In the genomic region with DNA sequence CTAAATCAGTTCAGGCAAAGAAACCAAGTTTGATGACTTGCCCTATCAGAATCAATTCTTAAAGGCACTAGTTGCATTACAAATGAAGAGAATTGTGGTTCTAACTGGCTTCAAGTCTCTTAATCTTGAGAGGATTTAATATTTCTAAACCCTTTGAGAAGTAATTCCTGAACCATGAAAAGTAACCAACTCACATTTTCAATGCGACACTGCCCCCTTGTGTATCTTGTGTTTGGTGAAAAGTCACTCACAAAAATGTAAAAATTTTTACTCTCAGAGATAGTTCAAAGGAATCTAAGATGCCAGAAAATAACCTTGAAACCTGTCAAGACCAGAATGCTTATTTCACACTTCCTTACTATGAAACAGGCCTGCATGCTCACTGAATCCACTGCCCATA, we compare ENCODE assay signal across 9 mouse cellular contexts. TPM values are rescaled to one million over a fixed set of nuclear protein-coding genes. Genes with fewer than 3 reads are reported as not detected.
A peak's percentile ranks its signal among the peaks of the same experiment; 100 is the strongest.
DNase-seq lines count a peak whose midpoint lies in the region; ATAC-seq and TF ChIP-seq lines count a peak whose summit lies in the region.
"Had no signal": no experiment of that assay in that cellular context is flagged by ENCODE, and none has a peak within 500 bp of the region (broad histone marks: within the 10 kb centered on the region; RNA-seq: fewer than 3 reads in every experiment).

No protein-coding gene starts in this region.

- no peaks in the 10 kb centered on the region for H3K36me3 ChIP-seq in midbrain, postnatal 0 days (ENCODE audit: insufficient read depth, low read length)
- H3K36me3 ChIP-seq: embryonic facial prominence, embryonic 13.5 days had no signal

- H3K27me3 ChIP-seq in midbrain, postnatal 0 days (ENCODE audit: insufficient read depth, low read length), result no peaks in the 10 kb centered on the region
- H3K27me3 ChIP-seq: embryonic facial prominence, embryonic 13.5 days had no signal

- no peaks in the 10 kb centered on the region for H3K9me3 ChIP-seq in midbrain, postnatal 0 days (ENCODE audit: low read length)
- H3K9me3 ChIP-seq: embryonic facial prominence, embryonic 13.5 days had no signal

- H3K27ac ChIP-seq in midbrain, postnatal 0 days (ENCODE audit: low read depth, low read length), result no peak overlapping the region
- H3K27ac ChIP-seq: embryonic facial prominence, embryonic 13.5 days had no signal

- 76% methylated on average over 1 of the region's 1 CpGs for WGBS in midbrain, postnatal 0 days

- H3K4me2 ChIP-seq in midbrain, postnatal 0 days (ENCODE audit: low read depth, low read length, poor library complexity, severe bottlenecking), result no peak overlapping the region
- H3K4me2 ChIP-seq: embryonic facial prominence, embryonic 13.5 days had no signal

- no peak for ATAC-seq in midbrain, postnatal 0 days (ENCODE audit: low FRiP score)
- no peak for ATAC-seq in megakaryocyte progenitor cell, adult 5-6 weeks (replicated peaks; ENCODE audit: poor library complexity)

- H3K4me1 ChIP-seq in midbrain, postnatal 0 days (ENCODE audit: insufficient read depth, low read length), result no peaks in the 10 kb centered on the region

- H3K9ac ChIP-seq in midbrain, postnatal 0 days (replicated peaks; ENCODE audit: low read length, poor library complexity, severe bottlenecking), result no peak overlapping the region
- H3K9ac ChIP-seq: embryonic facial prominence, embryonic 13.5 days had no signal

- DNase-seq in adrenal gland, adult 18-20 months (ENCODE audit: low spot score in 2 of 2), result peak; percentile 8 to 21
- no peak for DNase-seq in adrenal gland, postnatal 4 days (ENCODE audit: low spot score in 2 of 2)
- peak; percentile 58 for DNase-seq in kidney, adult 9 months
- DNase-seq in kidney, adult 11 months, result no peak
- peak; percentile 58 for DNase-seq in adrenal gland, postnatal 14 days
- peak; percentile 71 for DNase-seq in kidney, postnatal 10 days
- DNase-seq in midbrain, postnatal 0 days (ENCODE audit: low spot score), result peak; percentile 81

- TF ChIP-seq CTCF in midbrain, postnatal 0 days (IDR thresholded peaks at IDR 0.05), result peak; percentile 79

- no peak overlapping the region for H3K4me3 ChIP-seq in midbrain, postnatal 0 days (ENCODE audit: low read depth, low read length)
- H3K4me3 ChIP-seq: embryonic facial prominence, embryonic 13.5 days had no signal

RNA-seq across cellular contexts. Expression of gene Plch1, which starts 31.0 kb away (rescaled TPM):
- total RNA-seq in adrenal gland, adult 18-20 months (2021), result under 1 TPM in 1 of 2 experiments, not detected in 1; 0.06 TPM
- 1 to 10 TPM in 1 of 2 experiments, under 1 TPM in 1; 0.87 to 4.9 TPM for total RNA-seq in adrenal gland, postnatal 4 days (2021)
- total RNA-seq in adrenal gland, postnatal 14 days (2021), result 0.11 and 0.15 TPM in 2 replicates
- total RNA-seq in midbrain, postnatal 0 days (2014; rRNA removed), result 19.2 and 23.5 TPM in 2 replicates
- polyA plus RNA-seq in midbrain, postnatal 0 days (2015; fragmentation: Nextera tagmentation; extraction: Ambion mirVana), result 5.4 and 5.6 TPM in 2 replicates
- total RNA-seq in megakaryocyte progenitor cell, adult 5-6 weeks (2015), result 0.44 TPM in 1 of 2 replicates, not detected in the other
- 0.34 TPM in 1 of 2 replicates, not detected in the other for total RNA-seq in megakaryocyte progenitor cell, adult 5-6 weeks (2017)

Comparison
In these comparisons a context has a peak if more than half of its experiments do, and no peak if none do; other contexts are left out.
1. DNase-seq: peak in adrenal gland, adult 18-20 months (2 of 2), kidney, adult 9 months (single experiment), adrenal gland, postnatal 14 days (single experiment), kidney, postnatal 10 days (single experiment) and midbrain, postnatal 0 days (single experiment); none in adrenal gland, postnatal 4 days (0 of 2) and kidney, adult 11 months (single experiment).